Mouse (Mus musculus) olfactory bulb, adult 2 months (tissue): Measurements from ENCODE around the gene Inca1.

Source experiments
- CTCF ChIP-seq: fragments of 200-500 bp; IDR thresholded peaks from 2 replicates; pipeline ENCODE4 v1.5.1; 2012; ENCODE audit warnings: low read depth, mild to moderate bottlenecking, low read length, moderate library complexity; ENCODE audit not compliant: insufficient read depth
- POLR2A ChIP-seq: fragments of 200-500 bp; IDR thresholded peaks from 2 replicates; pipeline ENCODE4 v1.6.1; 2012; ENCODE audit warnings: mild to moderate bottlenecking, low read depth, low read length, moderate library complexity; ENCODE audit not compliant: insufficient read depth

- TF ChIP-seq CTCF (no peak), POLR2A (no peak)
These were observed 30.2 kb downstream of the Inca1 start for GRCm38 (mm10) chr11:70669582-70670345.
